Mouse (Mus musculus) thymus, adult 2 months (tissue): ENCODE data around the gene Cops4.

Experiments used
- CTCF ChIP-seq: fragments of 200-500 bp; IDR thresholded peaks from 2 replicates; pipeline ENCODE4 v1.5.1; 2012; ENCODE audit warnings: mild to moderate bottlenecking, control low read depth, low read length, moderate library complexity, borderline replicate concordance; ENCODE audit not compliant: control insufficient read depth, poor library complexity, insufficient read depth; ENCODE audit errors: extremely low read depth
- POLR2A ChIP-seq: fragments of 200-500 bp; IDR thresholded peaks from 2 replicates; pipeline ENCODE4 v1.6.1; 2012; ENCODE audit warnings: mild to moderate bottlenecking, low read length, control low read depth, moderate library complexity; ENCODE audit not compliant: control insufficient read depth, poor library complexity, insufficient read depth; ENCODE audit errors: extremely low read depth

- no peak for TF ChIP-seq POLR2A
- TF ChIP-seq CTCF = no peak
These were observed 30.1 kb downstream of the Cops4 start for GRCm38 (mm10) chr5:100548236-100548635.
